Mouse (Mus musculus) CH12.LX (cell line): ENCODE data around the gene Itprid1. TPM values are rescaled to one million over a fixed set of nuclear protein-coding genes. Genes with fewer than 3 reads are reported as not detected.

Source experiments
- DNase-seq: peaks from one replicate; pipeline ENCODE4 v3.0.0-alpha.2; 2013; ENCODE audit errors: extremely low read depth
- H3K27ac ChIP-seq: 2 replicates; pipeline ENCODE4 v1.5.1; 2012; ENCODE audit warnings: low read depth, mild to moderate bottlenecking, control low read depth, moderate library complexity; ENCODE audit not compliant: insufficient read depth
- H3K27me3 ChIP-seq: replicated peaks from 2 replicates; pipeline ENCODE3; 2012; ENCODE audit warnings: inconsistent platforms
- H3K36me3 ChIP-seq, 2 experiments: replicated peaks in 1 of 2; 2 replicates each; pipeline versions ENCODE3 to v1.6.1; 2012; ENCODE audit warnings: inconsistent platforms in 1 of 2, low read length in 1 of 2, mild to moderate bottlenecking in 1 of 2, mixed read lengths in 1 of 2, moderate library complexity in 1 of 2; ENCODE audit not compliant: control insufficient read depth in 1 of 2, insufficient read depth in 1 of 2
- H3K4me1 ChIP-seq, 2 experiments: 2 replicates each; pipeline ENCODE4 v1.6.1; 2012; ENCODE audit warnings: inconsistent platforms in 1 of 2, moderate library complexity in 1 of 2; ENCODE audit not compliant: insufficient read depth in 2 of 2, control insufficient read depth in 1 of 2
- H3K4me2 ChIP-seq: 2 replicates; pipeline ENCODE4 v1.6.1; 2012; ENCODE audit warnings: low read depth, mild to moderate bottlenecking, control low read depth; ENCODE audit not compliant: poor library complexity, insufficient read depth, severe bottlenecking
- H3K4me3 ChIP-seq, 3 experiments: fragments of 150-350 bp in 1 of 3; sonication (generic) in 1 of 3; replicated peaks in 1 of 3; 2 replicates each; pipeline versions ENCODE3 to v1.5.1; 2011 to 2012; ENCODE audit warnings: low read depth in 2 of 3, low read length in 2 of 3, mild to moderate bottlenecking in 2 of 3, moderate library complexity in 2 of 3, control low read depth in 1 of 3, improper control_type of control experiment in 1 of 3, inconsistent platforms in 1 of 3, mixed read lengths in 1 of 3; ENCODE audit not compliant: poor library complexity in 1 of 3
- H3K79me2 ChIP-seq: replicated peaks from 2 replicates; pipeline ENCODE4 v1.6.1; 2012; ENCODE audit warnings: mild to moderate bottlenecking, moderate library complexity; ENCODE audit not compliant: control insufficient read depth, poor library complexity, insufficient read depth, severe bottlenecking; ENCODE audit errors: extremely low read depth
- H3K9ac ChIP-seq: 2 replicates; pipeline ENCODE4 v1.6.1; 2012; ENCODE audit warnings: low read depth, mild to moderate bottlenecking, control low read depth, moderate library complexity; ENCODE audit not compliant: insufficient read depth
- H3K9me3 ChIP-seq: replicated peaks from 2 replicates; pipeline ENCODE3; 2012; ENCODE audit warnings: low read length, inconsistent platforms, mixed read lengths
- CHD1 ChIP-seq: IDR thresholded peaks from 2 replicates; pipeline ENCODE4 v1.6.1; 2012; ENCODE audit warnings: low read depth, low read length, improper control_type of control experiment, inconsistent platforms
- CTCF ChIP-seq, 2 experiments: IDR thresholded peaks in 1 of 2; conservative IDR thresholded peaks in 1 of 2; 2 replicates each; pipeline ENCODE4 v1.5.1; 2011 to 2012; ENCODE audit warnings: low read depth in 2 of 2, low read length in 2 of 2, improper control_type of control experiment in 1 of 2, inconsistent platforms in 1 of 2, mild to moderate bottlenecking in 1 of 2, moderate library complexity in 1 of 2
- EP300 ChIP-seq: IDR thresholded peaks from 2 replicates; pipeline ENCODE4 v1.6.1; 2011; ENCODE audit warnings: low read length, improper control_type of control experiment
- ETS1 ChIP-seq: conservative IDR thresholded peaks from 2 replicates; pipeline ENCODE4 v1.6.1; 2012; ENCODE audit warnings: low read depth, mild to moderate bottlenecking, inconsistent platforms, low read length, improper control_type of control experiment, moderate library complexity
- GABPA ChIP-seq: IDR thresholded peaks from 2 replicates; pipeline ENCODE4 v1.6.1; 2012; ENCODE audit warnings: low read depth, low read length, improper control_type of control experiment, inconsistent platforms; ENCODE audit not compliant: insufficient replicate concordance
- HCFC1 ChIP-seq: IDR thresholded peaks from 2 replicates; pipeline ENCODE4 v1.6.1; 2012; ENCODE audit warnings: low read depth, mild to moderate bottlenecking, inconsistent platforms, low read length, improper control_type of control experiment
- JUND ChIP-seq: conservative IDR thresholded peaks from 2 replicates; pipeline ENCODE4 v1.6.1; 2011; ENCODE audit warnings: low read depth, low read length, improper control_type of control experiment
- KAT2A ChIP-seq: IDR thresholded peaks from 2 replicates; pipeline ENCODE4 v1.6.1; 2012; ENCODE audit warnings: low read length, improper control_type of control experiment, inconsistent platforms; ENCODE audit not compliant: insufficient replicate concordance
- MAX ChIP-seq: IDR thresholded peaks from 2 replicates; pipeline ENCODE4 v1.6.1; 2011; ENCODE audit warnings: low read length, improper control_type of control experiment
- MAZ ChIP-seq: IDR thresholded peaks from 2 replicates; pipeline ENCODE4 v1.6.1; 2012; ENCODE audit warnings: low read depth, mild to moderate bottlenecking, inconsistent platforms, low read length, improper control_type of control experiment, moderate library complexity
- MEF2A ChIP-seq: IDR thresholded peaks from 2 replicates; pipeline ENCODE4 v1.6.1; 2014; ENCODE audit warnings: low read depth, mild to moderate bottlenecking, inconsistent platforms, low read length, improper control_type of control experiment, borderline replicate concordance
- MXI1 ChIP-seq: IDR thresholded peaks from 2 replicates; pipeline ENCODE4 v1.6.1; 2011; ENCODE audit warnings: mild to moderate bottlenecking, low read depth, low read length, improper control_type of control experiment
- PAX5 ChIP-seq: IDR thresholded peaks from 2 replicates; pipeline ENCODE4 v1.6.1; 2012; ENCODE audit warnings: low read length, inconsistent platforms, mixed read lengths
- POLR2AphosphoS2 ChIP-seq: IDR thresholded peaks from 2 replicates; pipeline ENCODE4 v1.6.1; 2011; ENCODE audit warnings: low read depth, low read length, improper control_type of control experiment
- RAD21 ChIP-seq: IDR thresholded peaks from 2 replicates; pipeline ENCODE4 v1.6.1; 2011; ENCODE audit warnings: low read depth, mild to moderate bottlenecking, low read length, improper control_type of control experiment, moderate library complexity
- SMC3 ChIP-seq: IDR thresholded peaks from 2 replicates; pipeline ENCODE4 v1.6.1; 2011; ENCODE audit warnings: low read depth, low read length, improper control_type of control experiment
- TCF12 ChIP-seq: IDR thresholded peaks from 2 replicates; pipeline ENCODE4 v1.6.1; 2014; ENCODE audit warnings: low read depth, mild to moderate bottlenecking, inconsistent platforms, low read length, improper control_type of control experiment
- ZC3H11A ChIP-seq: IDR thresholded peaks from 2 replicates; pipeline ENCODE4 v1.6.1; 2012; ENCODE audit warnings: low read depth, mild to moderate bottlenecking, inconsistent platforms, low read length, improper control_type of control experiment
- ZKSCAN1 ChIP-seq: IDR thresholded peaks from 2 replicates; pipeline ENCODE4 v1.6.1; 2012; ENCODE audit warnings: low read depth, inconsistent platforms, low read length, improper control_type of control experiment, borderline replicate concordance
- ZMIZ1 ChIP-seq: IDR thresholded peaks from 2 replicates; pipeline ENCODE4 v1.6.1; 2012; ENCODE audit warnings: low read depth, mild to moderate bottlenecking, inconsistent platforms, low read length, improper control_type of control experiment
- ZNF384 ChIP-seq: IDR thresholded peaks from 2 replicates; pipeline ENCODE4 v1.6.1; 2012; ENCODE audit warnings: low read depth, low read length, improper control_type of control experiment, inconsistent platforms
- dilution Hi-C: fragments of 300-500 bp; cut with MboI; formaldehyde crosslinking; loops from 2 replicates; pipeline ENCODE4 v1.14.3; 2020; ENCODE audit warnings: low sequenced_read_pairs; ENCODE audit not compliant: extremely low pct_unique_long_range_greater_than_20kb, extremely low pct_ligation_motif_present
- in situ Hi-C: fragments of 300-500 bp; cut with MboI; formaldehyde crosslinking; loops from 3 replicates; pipeline ENCODE4 v1.14.3; 2019; ENCODE audit warnings: low sequenced_read_pairs, low pct_ligation_motif_present, low pct_unique_long_range_greater_than_20kb, mixed read lengths
- polyA plus RNA-seq: library from polyadenylated mRNA; unstranded; fragments of >175 nt; gene quantifications from 2 replicates; pipeline ENCODE4 v1.2.1, GENCODE M21; 2012; ENCODE audit warnings: low read depth; ENCODE audit not compliant: insufficient read length
- total RNA-seq, 2 experiments: library from RNA; depleted of rRNA; stranded (reverse); fragments of 300-350 nt in 1 of 2; fragments of >200 nt in 1 of 2; gene quantifications; 2 replicates each; pipeline ENCODE4 v1.2.3; 2012 to 2014

Gene Itprid1
- total and polyA plus RNA-seq, 3 experiments, result 0.11 TPM; not detected in 1

GRCm38 (mm10) chr6:55944709-55945108 lies 108.0 kb downstream of the Itprid1 start:
- Histone ChIP-seq H3K9me3 (no peaks in the 10 kb centered on the region), H3K4me3 (no peak overlapping the region), H3K4me2 (no peak overlapping the region), H3K36me3 (no peaks in the 10 kb centered on the region), H3K27ac (no peak overlapping the region), H3K27me3 (no peaks in the 10 kb centered on the region), H3K4me1 (no peaks in the 10 kb centered on the region), H3K9ac (no peak overlapping the region), H3K79me2 (no peaks in the 10 kb centered on the region)
- DNase-seq, result no peak
- in situ Hi-C loops, result loop anchor here (25.0 kb wide), 1 partner anchor 432 kb away; no protein-coding TSS in a partner anchor
- dilution Hi-C loops, result no loop called here
- TF ChIP-seq POLR2AphosphoS2 (no peak), MAZ (no peak), CHD1 (no peak), KAT2A (no peak), GABPA (no peak), ZKSCAN1 (no peak), EP300 (no peak), ETS1 (no peak), MAX (no peak), MXI1 (no peak), PAX5 (no peak), TCF12 (no peak), CTCF (conservative IDR thresholded peaks at IDR 0.05 in 1 of 2, IDR thresholded peaks at IDR 0.05 in 1 of 2; ENCODE audit: low read depth in 2 of 2, low read length in 2 of 2) (no peak), RAD21 (no peak), MEF2A (no peak)

GRCm38 (mm10) chr6:55950345-55951110 lies 113.8 kb downstream of the Itprid1 start:
- no peaks in the 10 kb centered on the region for H3K4me1 ChIP-seq
- H3K4me3 ChIP-seq, result no peak overlapping the region
- DNase-seq, result peak; percentile 70
- no peak overlapping the region for H3K4me2 ChIP-seq
- H3K27ac ChIP-seq, result no peak overlapping the region
- no peaks in the 10 kb centered on the region for H3K9me3 ChIP-seq
- H3K79me2 ChIP-seq, result no peaks in the 10 kb centered on the region
- in situ Hi-C loops, result no loop called here
- dilution Hi-C loops, result no loop called here
- no peaks in the 10 kb centered on the region for H3K36me3 ChIP-seq
- no peaks in the 10 kb centered on the region for H3K27me3 ChIP-seq
- no peak overlapping the region for H3K9ac ChIP-seq
- TF ChIP-seq HCFC1 (no peak), ZNF384 (no peak), JUND (no peak), MAZ (no peak), ZMIZ1 (no peak), ZC3H11A (peak; percentile 20; the same call in 1 of the 2 replicates), RAD21 (peak; percentile 89), CTCF (conservative IDR thresholded peaks at IDR 0.05 in 1 of 2, IDR thresholded peaks at IDR 0.05 in 1 of 2; ENCODE audit: low read depth in 2 of 2, low read length in 2 of 2) (peak; percentile 49 to 84), PAX5 (no peak), SMC3 (peak; percentile 83)
- TF ChIP-seq, all 38 proteins: peak for 4
